8 mouse cellular contexts compared by ENCODE assay signal in genomic region chr13:21714725-21715124, GRCm38 (mm10). TPM values are rescaled to one million over a fixed set of nuclear protein-coding genes. Genes with fewer than 3 reads are reported as not detected.
DNase-seq lines count a peak whose midpoint lies in the region; ATAC-seq lines count a peak whose summit lies in the region.

No protein-coding gene starts in this region.

- peak; percentile 82 for DNase-seq in embryo, embryonic 10 days (ENCODE audit: low spot score)
- no peak for DNase-seq in embryo, embryonic 9.5 days (ENCODE audit: extremely low spot score)
- DNase-seq in cerebellum, adult 18-20 months: peak; percentile 68 to 77
- DNase-seq in layer of hippocampus, postnatal 25 days (ENCODE audit: extremely low spot score in 1 of 2, low spot score in 1 of 2): peak; percentile 28 to 59
- DNase-seq in right cerebral cortex, postnatal 36 days (ENCODE audit: low spot score in 2 of 2): peak; percentile 37 to 61

- under 1% methylated on average over 7 of the region's 7 CpGs for WGBS in forebrain, embryonic 16.5 days
- WGBS in hindbrain, embryonic 13.5 days: under 1% methylated on average over 7 of the region's 7 CpGs
- WGBS in macrophage (ENCODE audit: missing documents): 2% methylated on average over 7 of the region's 7 CpGs

- peak overlapping the region; percentile 55; the same call in 1 of the 2 replicates for H3K9ac ChIP-seq in forebrain, embryonic 16.5 days (replicated peaks; ENCODE audit: low read depth, low read length)
- H3K9ac ChIP-seq in hindbrain, embryonic 13.5 days: peak overlapping the region; percentile 60; the same call in 1 of the 2 replicates

- H3K27me3 ChIP-seq in forebrain, embryonic 16.5 days (replicated peaks; ENCODE audit: control insufficient read depth, insufficient read depth, low read length): no peaks in the 10 kb centered on the region
- no peaks in the 10 kb centered on the region for H3K27me3 ChIP-seq in hindbrain, embryonic 13.5 days

- peaks cover 23% of the 10 kb centered on the region for H3K4me1 ChIP-seq in forebrain, embryonic 16.5 days (replicated peaks; ENCODE audit: control insufficient read depth, insufficient read depth, low read length)
- H3K4me1 ChIP-seq in hindbrain, embryonic 13.5 days (replicated peaks): peaks cover 35% of the 10 kb centered on the region

- no peaks in the 10 kb centered on the region for H3K9me3 ChIP-seq in forebrain, embryonic 16.5 days (ENCODE audit: control insufficient read depth, low read length)
- H3K9me3 ChIP-seq in hindbrain, embryonic 13.5 days: no peaks in the 10 kb centered on the region

- peak overlapping the region; percentile 79; the same call in 1 of the 2 replicates for H3K27ac ChIP-seq in forebrain, embryonic 16.5 days (ENCODE audit: low read length)
- peak overlapping the region; percentile 96; the same call in 1 of the 2 replicates for H3K27ac ChIP-seq in hindbrain, embryonic 13.5 days
- H3K27ac ChIP-seq in macrophage: peak overlapping the region; percentile 51

- ATAC-seq in forebrain, embryonic 16.5 days: no peak
- no peak for ATAC-seq in hindbrain, embryonic 13.5 days (ENCODE audit: low FRiP score)

- no peaks in the 10 kb centered on the region for H3K36me3 ChIP-seq in forebrain, embryonic 16.5 days (ENCODE audit: control insufficient read depth, insufficient read depth)
- no peaks in the 10 kb centered on the region for H3K36me3 ChIP-seq in hindbrain, embryonic 13.5 days
- H3K36me3 ChIP-seq in macrophage (ENCODE audit: inconsistent target): no peaks in the 10 kb centered on the region

- H3K79me2 ChIP-seq in macrophage (ENCODE audit: inconsistent target): no peaks in the 10 kb centered on the region

- peak overlapping the region; percentile 70 for H3K4me2 ChIP-seq in forebrain, embryonic 16.5 days (ENCODE audit: low read length)
- peak overlapping the region; percentile 71 for H3K4me2 ChIP-seq in hindbrain, embryonic 13.5 days

- H3K4me3 ChIP-seq in forebrain, embryonic 16.5 days (replicated peaks; ENCODE audit: low read length): peak overlapping the region; percentile 42
- peak overlapping the region; percentile 45 for H3K4me3 ChIP-seq in hindbrain, embryonic 13.5 days
- peak overlapping the region; percentile 14; the same call in 1 of the 2 replicates for H3K4me3 ChIP-seq in macrophage (ENCODE audit: inconsistent target)

RNA-seq across cellular contexts. Expression of gene Hist1h2bl, which starts 1.2 kb away (rescaled TPM):
- polyA plus RNA-seq in forebrain, embryonic 16.5 days (2015; fragmentation: Nextera tagmentation; extraction: Ambion mirVana): 1.9 TPM in 1 of 2 replicates, not detected in the other
- polyA plus RNA-seq in hindbrain, embryonic 13.5 days (2015; fragmentation: Nextera tagmentation; extraction: Ambion mirVana): 1.1 and 1.9 TPM in 2 replicates
- total RNA-seq in layer of hippocampus, postnatal 25 days (2021): 10 to 100 TPM; 32.0 to 37.1 TPM
- total RNA-seq in macrophage (2018; cell fraction: chromatin; rRNA removed): 1 to 10 TPM in 2 of 26 experiments, not detected in 24; 4.9 to 5.7 TPM
- total RNA-seq in macrophage (2018; cell fraction: cytosol; rRNA removed): 10 to 100 TPM in 3 of 26 experiments, 1 to 10 TPM in 22, not detected in 1; 1.9 to 13.9 (median 4.7) TPM
- 1 to 10 TPM in 5 of 26 experiments, not detected in 21; 3.4 to 8.9 (median 3.6) TPM for total RNA-seq in macrophage (2018; cell fraction: nucleus; rRNA removed)
- not detected in 3 replicates for polyA plus RNA-seq in macrophage (2018)

RNA-seq across cellular contexts. Expression of gene Hist1h2ai, which starts 1.5 kb away (rescaled TPM):
- 12.5 and 20.8 TPM in 2 replicates for polyA plus RNA-seq in forebrain, embryonic 16.5 days (2015; fragmentation: Nextera tagmentation; extraction: Ambion mirVana)
- polyA plus RNA-seq in hindbrain, embryonic 13.5 days (2015; fragmentation: Nextera tagmentation; extraction: Ambion mirVana): 12.9 and 14.0 TPM in 2 replicates
- total RNA-seq in layer of hippocampus, postnatal 25 days (2021): 10 to 100 TPM; 25.2 to 27.6 TPM
- total RNA-seq in macrophage (2018; cell fraction: chromatin; rRNA removed): 10 to 100 TPM in 8 of 26 experiments, 1 to 10 TPM in 5, not detected in 13; 4.0 to 22.3 (median 10.1) TPM
- total RNA-seq in macrophage (2018; cell fraction: cytosol; rRNA removed): 10 to 100 TPM in 19 of 26 experiments, 1 to 10 TPM in 7; 4.4 to 64.5 (median 19.2) TPM
- 10 to 100 TPM in 7 of 26 experiments, 1 to 10 TPM in 11, not detected in 8; 3.0 to 27.8 (median 7.8) TPM for total RNA-seq in macrophage (2018; cell fraction: nucleus; rRNA removed)
- not detected in 3 replicates for polyA plus RNA-seq in macrophage (2018)

RNA-seq across cellular contexts. Expression of gene Hist1h3h, which starts 2.7 kb away (rescaled TPM):
- polyA plus RNA-seq in forebrain, embryonic 16.5 days (2015; fragmentation: Nextera tagmentation; extraction: Ambion mirVana): 2.2 and 3.7 TPM in 2 replicates
- polyA plus RNA-seq in hindbrain, embryonic 13.5 days (2015; fragmentation: Nextera tagmentation; extraction: Ambion mirVana): 5.9 and 6.4 TPM in 2 replicates
- 10 to 100 TPM; 51.7 to 65.0 TPM for total RNA-seq in layer of hippocampus, postnatal 25 days (2021)
- total RNA-seq in macrophage (2018; cell fraction: chromatin; rRNA removed): 10 to 100 TPM in 4 of 26 experiments, 1 to 10 TPM in 11, not detected in 11; 4.3 to 26.8 (median 8.4) TPM
- 10 to 100 TPM in 19 of 26 experiments, 1 to 10 TPM in 7; 3.3 to 55.4 (median 17.2) TPM for total RNA-seq in macrophage (2018; cell fraction: cytosol; rRNA removed)
- 10 to 100 TPM in 5 of 26 experiments, 1 to 10 TPM in 11, not detected in 10; 2.5 to 43.2 (median 6.7) TPM for total RNA-seq in macrophage (2018; cell fraction: nucleus; rRNA removed)
- 1.6 TPM in 1 of 3 replicates, not detected in the others for polyA plus RNA-seq in macrophage (2018)

RNA-seq across cellular contexts. Expression of gene Hist1h2bm, which starts 7.1 kb away (rescaled TPM):
- polyA plus RNA-seq in forebrain, embryonic 16.5 days (2015; fragmentation: Nextera tagmentation; extraction: Ambion mirVana): 1.2 and 2.2 TPM in 2 replicates
- polyA plus RNA-seq in hindbrain, embryonic 13.5 days (2015; fragmentation: Nextera tagmentation; extraction: Ambion mirVana): 1.9 and 2.3 TPM in 2 replicates
- 1 to 10 TPM; 6.5 to 8.1 TPM for total RNA-seq in layer of hippocampus, postnatal 25 days (2021)
- 1 to 10 TPM in 10 of 26 experiments, not detected in 16; 2.3 to 6.3 (median 3.2) TPM for total RNA-seq in macrophage (2018; cell fraction: chromatin; rRNA removed)
- total RNA-seq in macrophage (2018; cell fraction: cytosol; rRNA removed): 10 to 100 TPM in 18 of 26 experiments, 1 to 10 TPM in 8; 3.5 to 37.0 (median 11.5) TPM
- 10 to 100 TPM in 2 of 26 experiments, 1 to 10 TPM in 13, not detected in 11; 1.5 to 21.3 (median 2.7) TPM for total RNA-seq in macrophage (2018; cell fraction: nucleus; rRNA removed)
- polyA plus RNA-seq in macrophage (2018): not detected in 3 replicates

RNA-seq across cellular contexts. Expression of gene Olfr1359, which starts 16.8 kb away (rescaled TPM):
- polyA plus RNA-seq in forebrain, embryonic 16.5 days (2015; fragmentation: Nextera tagmentation; extraction: Ambion mirVana): not detected in 2 replicates
- not detected in 2 replicates for polyA plus RNA-seq in hindbrain, embryonic 13.5 days (2015; fragmentation: Nextera tagmentation; extraction: Ambion mirVana)
- not detected for total RNA-seq in layer of hippocampus, postnatal 25 days (2021)
- total RNA-seq in macrophage (2018; cell fraction: chromatin; rRNA removed): not detected
- not detected for total RNA-seq in macrophage (2018; cell fraction: cytosol; rRNA removed)
- not detected for total RNA-seq in macrophage (2018; cell fraction: nucleus; rRNA removed)
- polyA plus RNA-seq in macrophage (2018): not detected in 3 replicates

Comparison
In these comparisons a context has a peak if more than half of its experiments do, and no peak if none do; other contexts are left out.
1. RNA of gene Hist1h2ai, which starts 1.5 kb away (polyA plus RNA-seq): 12.9 to 14.0 TPM in hindbrain, embryonic 13.5 days and 12.5 to 20.8 TPM in forebrain, embryonic 16.5 days; not detected in macrophage; every median in the first group is over 10 times any median in the second.
2. Peak in every context shown above with its lines, with median percentiles within 50 percentile points of each other: H3K27ac ChIP-seq and H3K4me3 ChIP-seq.